Mouse (Mus musculus) ZHBTc4 (cell line): ENCODE data around the gene Rassf5.
"Not testable (repeated sequence)": the region's sequence is repeated elsewhere in the genome, so short reads cannot be mapped to it uniquely, and the experiment has no call there.

Experiments used
- DNase-seq: peaks from one replicate; pipeline ENCODE4 v3.0.0-alpha.2; 2011; ENCODE audit warnings: low read depth, low spot score

Rassf5 gene

DNA sequence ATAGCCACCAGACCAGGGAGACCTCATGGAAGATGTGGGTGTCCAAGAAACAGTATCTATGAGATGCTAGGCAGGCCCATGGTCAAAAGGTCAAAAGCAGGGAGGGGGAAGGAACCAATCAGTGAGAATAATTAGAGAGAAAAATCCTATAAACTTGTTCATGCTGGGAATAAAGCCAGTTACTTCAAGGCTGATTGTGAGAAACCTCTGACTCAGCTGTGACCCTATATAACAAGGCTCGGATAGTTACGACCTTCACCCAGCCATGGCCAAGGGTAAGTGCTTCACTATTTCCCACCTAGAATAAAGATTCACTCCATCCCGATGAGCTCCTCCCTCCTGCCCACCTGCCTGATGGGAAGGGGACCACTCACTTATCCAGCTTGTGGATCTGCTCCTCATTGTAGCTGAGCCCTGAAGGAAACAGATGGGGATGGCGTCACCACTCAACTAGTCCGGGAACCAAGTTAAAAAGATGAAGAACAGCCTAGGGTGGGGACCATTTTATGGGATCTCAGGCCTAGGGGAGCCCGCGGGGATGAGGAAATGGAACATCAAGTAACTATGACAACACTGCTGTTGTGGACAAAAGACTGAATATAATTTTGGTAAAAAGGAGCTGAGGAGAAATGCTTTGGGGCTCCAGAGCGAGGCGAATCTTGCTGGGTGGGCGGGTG, 14.7 kb upstream of the Rassf5 start:
- no peak for DNase-seq

DNA sequence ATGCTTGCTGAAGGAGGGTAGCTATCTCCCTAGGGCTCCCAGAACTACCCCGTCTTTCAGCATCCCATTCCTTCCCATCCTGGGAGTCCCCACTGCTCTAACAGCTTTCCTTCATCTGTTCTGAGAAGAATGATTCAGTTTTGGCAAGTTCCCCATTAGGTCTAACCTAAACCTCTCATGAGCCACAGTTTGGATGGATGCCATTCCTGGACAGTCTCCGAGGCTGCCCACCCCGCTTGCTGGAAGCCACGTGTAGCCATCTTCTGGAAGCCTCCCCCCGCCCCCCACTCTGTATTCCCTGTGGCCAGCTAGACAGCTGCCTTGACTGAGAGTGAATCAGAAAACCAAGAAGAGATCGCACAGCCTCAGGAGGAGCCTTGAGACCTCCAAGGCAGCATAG, 12.2 kb upstream of the Rassf5 start:
- DNase-seq = no peak

DNA sequence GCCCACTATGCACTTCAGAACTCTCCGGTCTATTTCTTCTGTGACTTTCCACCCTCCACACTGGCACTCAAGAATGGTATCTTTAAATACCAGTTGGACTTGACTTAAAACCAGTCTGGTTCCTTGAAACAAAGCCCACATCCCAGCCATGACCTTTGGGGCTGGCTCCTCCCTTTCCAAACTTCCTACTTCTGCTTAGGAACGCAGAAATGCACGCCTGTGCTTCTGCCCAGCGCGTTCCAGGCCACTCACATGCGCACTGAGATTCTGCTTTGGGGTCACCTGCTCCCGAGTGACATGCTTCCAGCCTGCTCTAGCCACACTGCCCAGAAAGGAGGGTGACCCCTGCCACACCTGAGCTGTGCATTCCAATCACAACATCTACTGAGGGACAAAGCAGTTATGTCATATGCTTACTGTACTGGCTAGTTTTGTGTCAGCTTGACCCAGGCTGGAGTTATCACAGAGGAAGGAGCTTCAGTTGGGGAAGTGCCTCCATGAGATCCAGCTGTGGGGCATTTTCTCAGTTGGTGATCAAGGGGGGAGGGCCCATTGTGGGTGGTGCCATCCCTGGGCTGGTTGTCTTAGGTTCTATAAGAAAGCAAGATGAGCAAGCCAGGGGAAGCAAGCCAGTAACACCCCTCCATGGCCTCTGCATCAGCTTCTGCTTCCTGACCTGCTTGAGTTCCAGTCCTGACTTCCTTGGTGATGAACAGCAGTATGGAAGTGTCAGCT, 7.6 kb upstream of the Rassf5 start:
- not testable (repeated sequence) for DNase-seq

DNA sequence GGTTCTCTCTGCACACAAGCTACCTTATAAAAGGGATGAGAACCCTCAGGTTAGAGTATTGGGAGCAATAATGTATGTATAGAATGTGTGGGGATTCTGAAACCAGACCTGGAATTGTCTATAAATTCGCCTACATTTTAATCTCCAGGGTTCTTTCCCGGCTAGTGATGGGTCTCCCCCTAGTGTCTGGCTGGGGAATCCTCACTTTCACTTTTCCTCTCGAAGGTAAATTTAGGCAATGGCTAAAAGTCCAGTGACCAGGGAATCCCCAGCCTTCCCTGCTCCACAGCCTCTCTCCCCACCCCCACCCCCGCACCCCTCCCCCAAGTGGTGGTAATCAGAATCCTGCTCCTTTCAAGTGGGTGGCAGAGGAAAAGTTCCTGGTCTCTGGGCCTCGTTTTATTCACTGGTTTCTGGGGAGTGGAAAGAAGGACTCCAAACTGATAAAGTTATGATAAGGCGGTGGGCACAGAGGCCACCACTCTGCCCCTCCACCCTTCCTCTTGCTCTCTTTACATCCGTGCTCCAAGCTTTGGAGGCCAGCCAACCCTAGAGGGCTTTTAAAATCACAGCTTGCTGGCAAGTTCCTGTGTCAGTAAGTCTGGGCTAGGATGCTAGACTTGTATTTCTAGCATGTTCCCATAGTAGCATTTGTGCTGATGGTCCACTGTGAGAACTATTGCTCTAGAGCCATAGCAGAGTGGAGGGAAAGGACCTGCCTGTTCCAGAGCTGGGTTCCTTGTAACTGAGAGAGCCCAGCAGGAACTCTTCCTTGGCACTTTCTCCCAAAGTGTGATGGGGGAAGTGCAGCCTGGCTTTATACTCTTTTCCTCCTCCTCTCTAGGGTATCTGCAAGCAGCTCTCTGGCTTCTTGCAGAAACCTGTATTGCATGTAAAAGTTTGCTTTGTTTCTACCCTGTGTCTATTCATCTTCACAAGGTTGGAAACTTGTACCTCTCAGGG, 1.7 kb upstream of the Rassf5 start:
- DNase-seq = peak; percentile 55

DNA sequence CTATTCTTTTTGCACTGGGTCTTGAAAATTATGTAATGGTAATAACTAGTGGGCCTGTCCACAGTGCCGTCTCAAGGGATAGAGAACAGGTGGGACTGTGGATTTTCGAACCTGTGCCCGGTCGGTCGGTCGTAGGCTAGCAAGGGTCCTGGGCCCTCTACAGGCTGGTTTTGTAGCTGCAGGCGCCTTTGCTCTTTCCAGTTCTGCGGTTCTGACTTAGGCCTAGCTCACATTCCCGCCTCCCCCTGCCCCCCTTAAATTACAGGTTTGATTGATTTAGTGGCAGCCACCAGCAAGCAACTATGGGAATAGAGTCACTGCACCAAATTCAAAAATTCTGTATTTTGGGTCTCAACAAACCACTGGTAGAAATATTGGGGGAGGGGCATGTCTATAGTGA, 868 bp upstream of the Rassf5 start:
- DNase-seq = peak; percentile 74

DNA sequence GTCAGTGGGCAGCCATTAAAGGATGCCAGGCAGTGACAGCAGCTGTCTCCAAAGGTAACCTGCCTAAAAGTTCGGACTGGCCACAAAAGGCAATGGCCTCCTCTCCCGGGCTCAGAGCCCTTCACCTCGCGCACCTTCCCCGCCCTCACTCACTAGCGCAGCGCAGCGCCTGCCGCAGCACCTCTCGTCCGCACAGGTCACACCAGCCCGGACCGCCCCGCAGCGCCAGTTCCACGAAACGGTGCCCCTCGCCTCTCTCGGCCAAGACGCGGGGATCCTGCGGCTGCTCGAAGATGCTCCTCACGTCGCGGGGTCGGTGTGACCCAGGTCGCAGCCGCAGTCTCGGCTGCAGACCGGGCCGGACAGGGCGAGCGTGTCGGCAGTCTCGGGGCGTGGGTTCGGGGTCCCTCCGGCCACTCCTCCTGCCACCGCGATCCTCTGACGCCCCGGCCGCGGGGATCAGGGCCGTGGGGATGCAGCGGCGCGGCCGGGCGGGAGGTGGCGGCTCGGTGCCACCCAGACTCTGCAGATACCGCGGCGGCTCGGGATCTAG, 446 bp downstream of the Rassf5 start:
- peak; percentile 45 for DNase-seq

DNA sequence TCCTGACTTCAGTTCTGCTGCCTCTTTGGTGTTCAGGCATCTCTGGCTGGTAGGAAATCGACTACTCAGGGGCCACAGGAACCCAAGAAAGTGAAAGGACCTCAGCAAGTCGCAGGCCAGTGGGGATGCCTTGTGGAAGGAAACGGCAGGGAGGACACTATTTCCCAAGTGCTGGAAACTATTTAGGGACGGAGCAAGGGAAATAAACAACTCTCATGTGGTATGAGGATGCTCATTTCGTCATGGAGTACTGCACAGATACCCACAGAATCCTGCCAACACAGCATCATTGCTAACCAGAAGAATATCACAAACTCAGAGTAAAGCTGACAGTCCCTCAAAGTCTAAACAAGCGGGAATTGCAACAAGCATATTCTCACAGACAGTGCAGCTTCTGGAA, 2.1 kb downstream of the Rassf5 start:
- no peak for DNase-seq

DNA sequence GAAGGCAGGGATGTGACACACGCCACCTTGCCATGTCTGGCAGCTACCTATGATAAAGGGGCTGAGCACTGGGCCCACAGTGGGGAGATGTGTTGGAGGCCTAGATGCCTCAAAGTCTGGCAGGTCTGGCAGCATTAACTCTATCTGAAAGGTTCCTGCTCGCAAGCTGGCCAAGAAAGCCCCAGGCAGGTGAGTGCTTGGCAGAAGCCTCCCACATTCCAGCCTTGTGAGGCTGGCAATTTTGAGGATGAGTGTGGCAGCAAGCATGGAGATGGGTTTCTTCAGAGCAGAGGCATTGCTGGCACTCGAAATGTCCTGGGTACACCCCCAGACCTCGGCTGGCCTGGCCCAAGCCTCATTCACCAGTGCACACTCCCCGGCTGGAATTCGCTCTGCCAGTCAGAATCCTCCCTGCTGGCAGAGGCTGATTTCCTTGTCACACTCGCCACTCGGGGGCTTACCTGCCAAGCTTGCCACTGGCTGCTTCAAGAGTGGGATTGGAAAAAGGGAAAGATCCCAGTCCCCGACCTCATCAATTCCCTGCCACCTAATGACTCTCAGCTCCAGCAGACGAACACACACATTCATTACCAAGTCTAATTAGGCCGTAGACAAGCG, 5.4 kb downstream of the Rassf5 start:
- DNase-seq = no peak

DNA sequence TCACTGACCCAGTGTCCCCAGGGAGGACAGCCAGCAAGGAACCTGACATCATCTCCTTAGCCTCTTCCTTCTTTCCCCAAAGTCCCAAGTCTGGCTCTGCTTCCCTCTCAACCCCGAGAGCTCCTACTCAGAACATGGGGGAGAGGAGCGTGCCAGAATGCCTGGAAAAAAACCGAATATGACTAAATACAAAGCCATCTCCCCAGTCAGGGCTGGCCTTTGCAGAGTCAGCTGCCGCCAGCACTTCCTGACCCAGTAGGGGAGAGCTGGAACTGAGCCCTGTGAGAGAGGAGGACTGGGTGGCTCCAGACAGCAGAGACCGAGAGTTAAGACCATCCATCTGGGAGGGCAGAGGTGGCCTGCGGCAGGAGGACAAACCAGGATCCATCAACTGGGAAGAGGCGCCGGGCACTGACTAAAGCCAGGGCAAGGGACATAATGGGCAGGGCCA, 6.1 kb downstream of the Rassf5 start:
- no peak for DNase-seq

DNA sequence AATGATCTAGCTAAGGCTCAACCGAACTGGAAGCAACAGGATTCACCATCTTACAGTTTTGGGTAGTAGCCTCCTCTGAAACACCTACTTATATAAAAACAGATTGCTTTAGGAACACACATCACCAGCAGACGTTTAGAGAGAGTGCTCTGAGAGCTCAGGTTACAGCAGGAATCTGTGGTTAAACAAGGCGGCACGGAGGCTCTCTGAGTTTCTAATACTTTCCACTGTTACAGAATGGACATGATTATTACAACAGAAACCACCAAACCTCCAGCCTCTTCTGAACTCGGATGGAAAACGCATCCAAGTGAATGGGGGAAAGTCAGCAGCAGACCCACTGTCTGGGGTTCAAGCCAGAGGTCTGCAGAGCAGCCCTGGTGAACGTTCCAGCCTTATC, 9.0 kb downstream of the Rassf5 start:
- DNase-seq = no peak

DNA sequence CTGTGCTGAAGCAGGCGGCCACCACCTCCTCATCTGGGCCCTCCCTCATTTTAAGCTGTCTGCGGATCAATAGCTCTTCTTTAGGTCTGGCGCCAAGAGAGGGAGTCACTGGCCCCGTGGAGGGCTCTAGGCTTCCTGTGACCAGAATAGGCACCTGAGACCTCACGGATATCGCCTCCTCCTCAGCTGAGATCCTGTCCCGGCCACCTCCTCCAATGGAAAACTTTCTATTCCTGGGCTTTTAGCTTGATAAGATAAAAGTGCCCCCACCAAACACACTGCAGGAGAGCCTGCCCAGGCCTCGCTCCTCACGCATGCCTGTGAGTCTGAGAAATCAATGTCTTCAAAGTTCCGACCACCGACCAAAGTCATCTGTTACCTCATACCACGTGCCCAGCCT, 11.5 kb downstream of the Rassf5 start:
- DNase-seq = no peak

DNA sequence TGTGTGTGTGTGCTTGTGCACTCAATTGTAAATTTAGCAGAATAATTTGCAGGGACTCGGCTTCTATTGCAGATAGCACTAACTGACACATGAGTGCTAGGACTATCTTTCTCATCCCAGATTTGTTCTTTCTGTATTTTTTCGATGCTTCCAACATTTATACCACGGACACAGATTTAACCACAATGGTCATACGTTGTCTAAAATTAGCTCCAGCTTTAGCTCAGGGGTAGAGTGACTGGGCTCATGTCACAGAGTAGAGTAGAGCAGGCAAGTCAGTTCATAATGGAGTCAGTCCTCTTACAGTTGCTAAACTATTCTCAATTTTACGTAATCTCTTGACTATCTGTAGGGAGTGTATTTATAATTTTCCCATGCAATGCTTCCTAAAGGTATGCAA, 16.4 kb downstream of the Rassf5 start:
- DNase-seq = no peak

DNA sequence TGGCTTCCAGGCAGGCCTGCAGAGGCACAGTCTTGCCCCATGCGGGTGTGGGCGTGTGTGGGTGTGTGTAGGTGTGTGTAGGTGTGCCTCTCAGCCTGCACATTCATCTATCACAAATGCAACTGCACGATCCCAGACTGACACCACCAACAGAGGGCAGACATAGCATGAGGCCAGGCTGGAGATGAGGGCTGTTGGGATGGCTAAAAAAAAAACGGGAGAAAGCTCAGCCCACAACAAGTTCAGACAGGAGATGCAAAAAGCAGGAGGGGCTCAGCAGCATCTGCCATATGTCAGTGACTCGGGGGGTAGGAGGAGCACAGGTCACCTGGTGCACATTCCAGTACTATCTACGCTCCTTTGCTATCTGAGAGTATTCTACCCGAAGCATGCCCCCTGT, 16.8 kb downstream of the Rassf5 start:
- DNase-seq = no peak

DNA sequence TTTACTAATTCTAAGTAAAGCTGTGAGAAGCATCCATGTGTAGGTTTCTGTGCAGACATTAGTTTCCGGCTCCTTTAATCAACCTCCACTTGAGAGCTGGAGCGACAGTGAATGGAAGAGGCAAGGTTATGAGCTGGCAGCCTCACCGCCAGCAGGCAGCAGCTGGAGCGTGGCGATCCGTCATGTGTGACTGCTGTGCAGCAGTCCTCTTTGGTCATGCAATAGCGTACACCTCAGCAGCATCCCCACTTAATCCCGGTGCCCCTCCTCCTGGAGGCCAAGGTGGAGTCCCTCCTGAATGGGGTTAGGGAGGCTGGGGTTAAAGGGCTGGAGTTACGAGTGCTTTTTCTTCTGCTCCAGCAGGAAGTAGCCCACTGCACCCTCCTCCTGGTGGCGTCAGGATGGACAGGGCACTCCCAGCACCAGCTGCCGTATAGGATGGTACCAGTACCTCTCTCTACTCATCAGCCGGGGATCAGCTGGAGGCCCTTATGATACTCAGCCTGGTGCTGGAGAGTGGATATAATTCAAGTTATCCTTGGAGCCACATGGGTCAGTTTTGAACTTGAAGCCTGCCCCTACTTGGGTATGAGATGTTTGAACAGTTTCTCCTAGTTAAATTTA, 20.1 kb downstream of the Rassf5 start:
- DNase-seq = no peak

DNA sequence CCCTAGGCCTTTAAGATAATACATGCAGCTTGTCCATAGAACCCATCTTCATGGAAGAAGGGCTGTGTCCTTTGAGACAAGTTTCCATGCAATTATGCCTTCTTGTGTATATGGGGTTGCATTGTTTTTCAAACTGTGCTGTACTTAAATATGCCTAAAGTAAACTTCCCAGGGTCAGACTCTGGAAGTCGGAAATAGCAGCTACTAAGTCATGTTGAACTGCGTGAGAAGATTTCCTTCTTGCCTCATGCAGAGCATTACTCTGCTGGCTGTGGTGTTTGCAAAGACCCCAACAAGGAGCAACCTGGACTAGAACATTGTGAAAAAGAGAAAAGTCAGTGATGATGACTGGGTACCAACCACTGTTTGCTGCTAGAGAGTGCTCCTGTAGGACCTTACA, 21.7 kb downstream of the Rassf5 start:
- DNase-seq = no peak

DNA sequence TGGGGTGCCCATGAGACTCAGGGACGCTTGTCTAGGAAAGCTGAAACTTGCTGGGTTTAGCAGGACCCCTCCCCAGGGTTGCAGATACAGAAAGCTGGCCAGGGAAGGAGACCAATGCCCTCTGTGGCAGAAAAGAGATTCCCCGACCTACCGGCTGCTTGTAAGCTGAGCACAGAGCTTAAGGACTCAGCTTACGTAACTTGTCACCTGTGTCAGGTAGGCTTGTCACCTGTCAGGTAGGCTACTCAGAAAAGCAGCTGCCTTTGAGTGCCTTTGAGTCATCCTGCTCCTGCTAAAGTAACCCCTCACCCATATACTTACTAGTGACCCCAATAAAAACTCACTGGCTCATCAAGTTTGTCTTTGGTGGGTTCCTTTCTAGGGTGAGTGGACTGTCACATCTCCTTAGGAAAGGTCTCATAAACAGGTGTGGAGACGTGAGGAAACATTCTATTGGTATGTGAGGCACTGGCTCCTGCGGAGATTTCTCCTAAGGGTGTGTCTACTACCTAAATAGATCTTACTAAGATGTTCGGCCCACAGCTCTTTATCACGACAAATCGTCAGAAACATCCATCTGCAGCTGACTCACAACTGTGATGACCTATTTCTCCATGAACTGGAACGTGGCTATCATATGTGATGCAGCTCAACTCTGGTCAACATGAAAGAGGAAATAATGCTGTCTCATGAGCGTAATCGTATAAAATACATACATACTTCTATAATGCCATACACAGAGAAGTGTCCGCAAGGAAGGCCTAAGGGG, 23.1 kb downstream of the Rassf5 start:
- DNase-seq = no peak

DNA sequence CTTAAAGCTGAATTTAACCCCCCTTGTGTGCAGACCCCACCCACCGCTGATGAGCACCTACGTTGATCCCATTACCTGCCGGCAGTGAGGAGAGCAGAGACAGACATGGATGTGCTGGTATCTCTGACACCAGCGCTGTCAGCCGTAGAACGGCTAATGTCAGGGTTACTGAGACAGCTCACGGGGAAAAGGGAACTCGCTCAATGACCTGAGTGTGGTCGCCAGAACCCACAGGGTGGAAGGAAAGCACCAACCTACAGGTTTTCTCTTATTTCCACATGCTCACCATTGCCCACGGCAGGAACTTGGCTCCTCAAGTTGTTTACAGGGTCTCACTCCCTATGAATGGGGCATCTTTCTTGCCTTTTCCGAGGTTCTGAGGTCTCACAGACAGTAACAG, 26.1 kb downstream of the Rassf5 start:
- no peak for DNase-seq

DNA sequence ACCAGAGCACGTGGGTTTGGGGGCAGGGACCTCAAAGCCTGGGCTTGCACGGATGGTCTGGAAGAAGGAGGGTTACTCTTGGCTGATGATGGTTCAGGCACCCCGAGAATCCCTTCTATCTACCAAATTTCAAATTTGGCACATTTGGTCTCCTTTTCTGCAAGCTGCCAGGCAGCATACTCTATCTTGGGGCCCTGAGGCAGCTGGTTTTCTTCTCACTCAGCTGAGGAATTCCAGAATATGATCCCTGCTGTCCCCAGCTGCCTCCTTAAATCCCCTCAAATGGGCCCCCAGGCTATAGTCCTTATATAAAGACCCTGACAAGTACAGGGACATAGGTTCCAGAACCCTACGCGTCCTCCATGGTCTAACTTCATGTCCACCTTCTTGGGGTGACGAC, 31.7 kb downstream of the Rassf5 start:
- no peak for DNase-seq

DNA sequence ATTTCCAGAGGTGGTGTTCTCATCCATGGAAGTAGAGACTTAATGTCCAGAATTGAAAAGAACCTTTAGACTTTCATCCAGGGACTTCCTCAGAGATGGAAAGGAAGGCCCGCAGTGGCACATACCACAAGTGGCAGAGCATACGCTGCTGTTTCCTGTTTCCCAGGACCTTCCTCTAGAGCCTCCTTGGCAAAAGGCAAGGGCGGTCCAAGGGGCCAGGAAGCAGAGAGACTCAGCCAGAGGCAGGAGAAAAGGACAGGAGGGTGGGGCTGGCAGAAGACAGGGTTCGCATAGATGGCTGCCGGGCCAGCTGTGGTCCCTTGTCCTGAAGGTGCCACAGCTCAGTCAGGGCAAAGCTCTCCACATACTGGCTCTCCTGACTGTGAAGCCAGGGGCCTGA, 32.1 kb downstream of the Rassf5 start:
- DNase-seq = no peak

DNA sequence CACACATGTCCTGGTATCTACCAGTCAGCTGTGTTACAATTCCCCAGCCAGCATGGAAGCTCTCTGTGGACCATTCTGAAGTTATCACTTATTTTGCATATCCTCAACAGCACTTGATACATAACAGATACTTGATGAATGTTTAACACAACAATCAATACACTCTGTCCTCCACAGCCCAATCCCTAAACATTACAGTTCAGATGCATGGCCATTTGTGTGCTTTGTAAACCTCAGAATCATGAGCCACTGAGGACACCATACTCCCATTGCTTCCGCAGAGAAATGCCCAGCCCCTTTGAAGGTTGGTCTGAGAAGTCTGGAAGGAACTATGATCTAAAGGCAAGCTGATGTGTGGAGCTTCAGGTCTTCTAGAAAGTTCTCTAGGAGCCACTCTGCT, 33.4 kb downstream of the Rassf5 start:
- DNase-seq = no peak
